Mouse (Mus musculus) forebrain, postnatal 0 days (tissue): ENCODE results near the gene Prkca. TPM values are rescaled to one million over a fixed set of nuclear protein-coding genes. Genes with fewer than 3 reads are reported as not detected.

Experiments used
- ATAC-seq: fragments of 200-750 bp; cut with Nextera tagmentation; 2 replicates; pipeline ENCODE4 v1.8.0; 2017; ENCODE audit warnings: mild to moderate bottlenecking, moderate library complexity
- DNase-seq: peaks from one replicate; pipeline ENCODE4 v3.0.0-alpha.2; 2015
- H3K27ac ChIP-seq: fragments of 300-500 bp; sonication (generic); 2 replicates; pipeline ENCODE4 v1.5.1; 2014; ENCODE audit warnings: low read depth, mild to moderate bottlenecking, antibody characterized with exemption, low read length, moderate library complexity, mixed read lengths
- H3K27me3 ChIP-seq: fragments of 300-500 bp; sonication (generic); 2 replicates; pipeline ENCODE4 v1.6.1; 2014; ENCODE audit warnings: mild to moderate bottlenecking, low read length, mixed read lengths; ENCODE audit not compliant: insufficient read depth
- H3K36me3 ChIP-seq: fragments of 300-500 bp; sonication (generic); 2 replicates; pipeline ENCODE4 v1.6.1; 2014; ENCODE audit warnings: mild to moderate bottlenecking, moderate library complexity; ENCODE audit not compliant: insufficient read depth
- H3K4me1 ChIP-seq: fragments of 300-500 bp; sonication (generic); 2 replicates; pipeline ENCODE4 v1.6.1; 2014; ENCODE audit warnings: antibody characterized with exemption; ENCODE audit not compliant: insufficient read depth
- H3K4me2 ChIP-seq: fragments of 300-500 bp; sonication (generic); 2 replicates; pipeline ENCODE4 v1.6.1; 2014; ENCODE audit warnings: low read depth, mild to moderate bottlenecking, moderate library complexity
- H3K4me3 ChIP-seq: fragments of 300-500 bp; sonication (generic); 2 replicates; pipeline ENCODE4 v1.5.1; 2014; ENCODE audit warnings: low read depth, low read length, mixed read lengths
- H3K9ac ChIP-seq: fragments of 300-500 bp; sonication (generic); 2 replicates; pipeline ENCODE4 v1.6.1; 2014; ENCODE audit warnings: mild to moderate bottlenecking
- H3K9me3 ChIP-seq: fragments of 300-500 bp; sonication (generic); 2 replicates; pipeline ENCODE4 v1.6.1; 2016; ENCODE audit warnings: low read length
- CTCF ChIP-seq: sonication (generic); IDR thresholded peaks from 2 replicates; pipeline ENCODE4 v1.5.1; 2016; ENCODE audit warnings: antibody characterized with exemption, control low read depth, low read depth
- WGBS: fragments of 180-500 bp; shearing (Covaris S2); extraction: QIAGEN DNeasy Blood & Tissue Kit; methylation state at CpG from one replicate; pipeline ENCODE4 v1.1.7; 2014; 5-methylcytosine and 5-hydroxymethylcytosine counted together
- polyA plus RNA-seq: library from polyadenylated mRNA; unstranded; fragments of >200 nt; fragmentation: Nextera tagmentation; extraction: Ambion mirVana; gene quantifications from 2 replicates; pipeline ENCODE4 v1.2.1, GENCODE M21; 2015
- total RNA-seq: library from RNA; depleted of rRNA; stranded (reverse); fragments of >200 nt; gene quantifications from 2 replicates; pipeline ENCODE4 v1.2.3, GENCODE M21; 2014

Prkca gene
- total and polyA plus RNA-seq, 2 experiments from 2014 or later, result 5.0 to 30.0 TPM

DNA sequence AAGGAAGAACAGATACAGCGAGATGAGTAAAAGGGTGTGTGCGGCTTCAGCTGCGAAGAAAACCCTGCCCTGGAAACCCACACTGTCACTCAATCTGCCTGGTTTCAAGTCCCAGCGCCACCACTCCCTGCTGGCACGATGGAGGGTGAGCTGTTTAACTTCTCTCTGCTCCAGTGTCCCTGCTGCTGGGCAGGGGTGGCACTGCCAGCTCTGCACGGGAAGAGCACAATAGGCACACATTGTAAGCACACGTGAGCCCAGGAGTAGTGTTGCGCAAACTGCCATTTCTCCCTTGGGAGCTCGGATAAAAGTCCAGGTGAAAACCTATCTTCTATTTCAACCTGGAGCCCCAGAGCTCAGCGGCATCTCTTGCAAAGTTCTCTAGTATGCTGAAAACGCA, 12.9 kb downstream of the Prkca start:
- Histone ChIP-seq H3K9ac (no peak overlapping the region), H3K4me2 (no peak overlapping the region), H3K36me3 (no peaks in the 10 kb centered on the region; the same call in 1 of the 2 replicates), H3K4me3 (no peak overlapping the region), H3K27ac (no peak overlapping the region), H3K4me1 (no peaks in the 10 kb centered on the region), H3K9me3 (no peaks in the 10 kb centered on the region), H3K27me3 (no peaks in the 10 kb centered on the region)
- DNase-seq, result no peak
- ATAC-seq, result no peak
- TF ChIP-seq CTCF, result no peak
- 80% methylated on average over 11 of the region's 11 CpGs for WGBS

DNA sequence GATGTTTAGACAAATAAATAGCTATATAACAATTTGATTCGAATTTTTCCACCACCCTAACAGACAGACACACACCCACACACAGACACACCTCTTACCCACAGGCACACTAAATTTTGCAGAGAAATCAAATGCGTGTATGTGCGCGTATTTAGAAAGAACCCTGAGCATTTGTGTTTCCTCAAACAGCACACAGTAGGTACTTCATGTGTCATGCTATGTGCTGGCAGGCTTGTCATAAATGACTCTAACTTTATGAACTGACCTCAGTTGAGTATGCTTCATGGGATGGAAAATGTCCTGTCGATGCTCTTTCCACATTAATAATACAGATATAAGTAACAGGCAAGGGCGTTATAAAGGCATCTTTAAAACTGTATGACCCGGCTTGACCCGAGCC, 17.8 kb downstream of the Prkca start:
- H3K9ac ChIP-seq, result no peak overlapping the region
- ATAC-seq (no peak), DNase-seq (no peak)
- no peak for TF ChIP-seq CTCF
- 90% methylated on average over 8 of the region's 8 CpGs for WGBS
- H3K27ac ChIP-seq, result no peak overlapping the region
- H3K9me3 ChIP-seq, result no peaks in the 10 kb centered on the region
- no peak overlapping the region for H3K4me2 ChIP-seq
- H3K27me3 ChIP-seq, result no peaks in the 10 kb centered on the region
- H3K4me1 ChIP-seq, result no peaks in the 10 kb centered on the region
- H3K36me3 ChIP-seq, result no peaks in the 10 kb centered on the region; the same call in 1 of the 2 replicates
- no peak overlapping the region for H3K4me3 ChIP-seq

DNA sequence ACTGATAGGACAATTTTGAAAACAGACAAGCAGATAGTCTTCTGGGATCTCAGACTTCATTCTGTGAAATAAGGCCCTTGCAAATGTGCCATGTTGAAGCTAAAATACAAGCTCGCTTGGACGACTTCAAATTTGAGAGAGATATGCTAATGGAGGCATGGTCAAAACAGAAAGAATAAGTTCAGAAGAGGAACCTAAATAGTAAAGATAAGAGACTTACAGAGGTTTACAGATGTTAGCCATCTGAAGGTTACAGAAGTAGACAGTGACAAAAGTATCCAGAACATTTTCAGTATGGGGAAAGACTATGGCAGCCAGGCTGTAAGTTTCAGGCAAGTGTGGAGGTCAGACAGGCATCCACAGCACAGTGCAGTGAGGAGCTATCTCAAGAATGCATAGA, 21.6 kb downstream of the Prkca start:
- no peaks in the 10 kb centered on the region; the same call in 1 of the 2 replicates for H3K36me3 ChIP-seq
- no peaks in the 10 kb centered on the region for H3K9me3 ChIP-seq
- H3K4me1 ChIP-seq, result no peaks in the 10 kb centered on the region; the same call in 1 of the 2 replicates
- H3K9ac ChIP-seq, result no peak overlapping the region
- no peak for ATAC-seq
- 82% methylated on average over 2 of the region's 2 CpGs for WGBS
- no peak overlapping the region for H3K4me2 ChIP-seq
- no peak for TF ChIP-seq CTCF
- no peak for DNase-seq
- H3K4me3 ChIP-seq, result no peak overlapping the region
- no peaks in the 10 kb centered on the region for H3K27me3 ChIP-seq
- no peak overlapping the region for H3K27ac ChIP-seq

DNA sequence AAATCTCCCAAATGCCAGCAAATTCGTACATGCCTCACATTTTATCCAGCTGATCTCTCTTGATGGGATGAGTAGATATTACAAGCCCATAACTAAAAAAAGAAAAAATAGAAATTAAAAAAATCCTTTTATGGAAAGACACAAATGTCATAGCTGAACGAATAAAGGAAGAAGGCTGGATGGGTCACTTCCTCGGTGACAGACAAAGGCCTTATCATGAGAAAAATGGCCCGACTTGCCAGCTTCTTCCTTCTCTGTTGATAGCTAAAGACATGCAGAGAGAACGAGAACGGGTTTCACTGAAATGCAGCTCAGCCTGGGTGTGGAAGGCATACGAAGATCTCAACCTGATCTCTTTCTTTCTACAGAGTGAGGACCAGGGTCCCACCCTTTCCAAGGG, 23.2 kb downstream of the Prkca start:
- Histone ChIP-seq H3K27me3 (no peaks in the 10 kb centered on the region), H3K4me2 (no peak overlapping the region), H3K36me3 (no peaks in the 10 kb centered on the region; the same call in 1 of the 2 replicates), H3K27ac (no peak overlapping the region), H3K4me3 (no peak overlapping the region), H3K4me1 (no peaks in the 10 kb centered on the region; the same call in 1 of the 2 replicates), H3K9me3 (no peaks in the 10 kb centered on the region), H3K9ac (no peak overlapping the region)
- DNase-seq (no peak), ATAC-seq (no peak)
- no peak for TF ChIP-seq CTCF
- WGBS, result 86% methylated on average over 7 of the region's 7 CpGs

DNA sequence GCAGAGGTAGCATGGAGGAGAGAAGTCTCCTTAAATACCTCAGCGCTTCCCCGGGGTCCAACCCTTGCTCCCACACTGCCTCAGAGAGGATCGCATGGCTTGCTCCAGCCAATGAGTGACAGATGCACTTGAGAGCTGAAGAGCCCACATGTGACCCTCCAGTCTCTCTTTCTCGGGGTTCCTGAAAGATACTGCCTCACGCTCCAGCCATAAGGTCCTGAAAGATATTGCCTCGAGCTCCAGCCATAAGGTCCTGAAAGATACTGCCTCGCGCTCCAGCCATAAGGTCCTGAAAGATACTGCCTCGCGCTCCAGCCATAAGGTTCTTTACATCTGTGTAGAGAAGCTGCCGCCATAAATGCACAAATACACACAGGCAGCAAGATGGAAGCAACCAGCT, 24.6 kb downstream of the Prkca start:
- no peak for TF ChIP-seq CTCF
- DNase-seq (no peak), ATAC-seq (no peak)
- Histone ChIP-seq H3K27ac (no peak overlapping the region), H3K9ac (no peak overlapping the region), H3K36me3 (no peaks in the 10 kb centered on the region; the same call in 1 of the 2 replicates), H3K4me1 (no peaks in the 10 kb centered on the region; the same call in 1 of the 2 replicates), H3K9me3 (no peaks in the 10 kb centered on the region), H3K4me3 (no peak overlapping the region), H3K27me3 (no peaks in the 10 kb centered on the region), H3K4me2 (no peak overlapping the region)
- WGBS, result 77% methylated on average over 11 of the region's 11 CpGs

DNA sequence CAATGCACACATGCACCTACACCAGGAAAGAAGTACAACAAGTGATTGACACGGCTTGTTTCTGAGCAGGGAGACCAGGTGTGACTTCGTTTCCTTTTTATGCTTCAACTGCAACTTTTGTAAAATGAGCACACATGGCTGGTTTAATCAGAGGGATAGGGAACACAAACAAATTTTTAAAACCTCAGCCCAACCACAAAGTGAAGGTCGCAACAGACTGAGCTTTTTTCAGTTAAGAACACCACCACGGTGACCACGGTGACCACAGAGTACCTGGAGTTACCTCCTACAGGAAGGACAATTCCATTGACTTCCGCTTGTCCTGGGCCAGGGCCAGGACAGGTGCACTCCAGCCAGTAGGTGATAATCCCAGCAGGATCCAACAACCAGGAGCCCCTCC, 25.9 kb downstream of the Prkca start:
- Histone ChIP-seq H3K36me3 (no peaks in the 10 kb centered on the region; the same call in 1 of the 2 replicates), H3K27me3 (no peaks in the 10 kb centered on the region), H3K4me3 (no peak overlapping the region), H3K4me2 (no peak overlapping the region), H3K9me3 (no peaks in the 10 kb centered on the region), H3K4me1 (no peaks in the 10 kb centered on the region; the same call in 1 of the 2 replicates), H3K27ac (no peak overlapping the region), H3K9ac (no peak overlapping the region)
- DNase-seq (no peak), ATAC-seq (no peak)
- TF ChIP-seq CTCF, result no peak
- whole genome bisulfite sequencing, result 78% methylated on average over 6 of the region's 6 CpGs

DNA sequence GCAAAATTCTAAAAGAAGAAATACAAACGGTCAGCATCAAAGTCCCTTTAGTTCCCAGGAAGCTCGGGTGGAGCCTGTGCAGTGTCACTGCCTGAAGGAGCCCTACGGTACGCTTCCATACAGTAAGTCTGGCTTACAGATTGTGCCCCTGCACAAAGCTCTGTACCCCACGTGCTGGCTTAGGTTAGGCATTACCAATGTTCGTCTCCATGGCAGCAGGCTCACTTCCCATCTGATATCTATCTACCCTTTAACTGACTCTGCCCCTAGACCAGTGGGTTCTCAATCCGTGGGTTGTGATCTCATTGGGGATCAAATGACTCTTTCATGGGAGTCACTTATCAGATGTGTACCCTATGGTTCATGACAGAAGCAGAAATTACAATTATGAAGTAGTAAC, 28.0 kb downstream of the Prkca start:
- Histone ChIP-seq H3K4me3 (no peak overlapping the region), H3K4me2 (no peak overlapping the region), H3K27me3 (no peaks in the 10 kb centered on the region), H3K9ac (no peak overlapping the region), H3K27ac (no peak overlapping the region), H3K4me1 (no peaks in the 10 kb centered on the region; the same call in 1 of the 2 replicates), H3K36me3 (no peaks in the 10 kb centered on the region), H3K9me3 (no peaks in the 10 kb centered on the region)
- no peak for DNase-seq
- WGBS, result 83% methylated on average over 7 of the region's 7 CpGs
- TF ChIP-seq CTCF, result no peak
- no peak for ATAC-seq
